In genomic region chr9:73112919-73113906, GRCm38 (mm10) we compare ENCODE assay signal across 8 mouse cellular contexts. TPM values are rescaled to one million over a fixed set of nuclear protein-coding genes. Genes with fewer than 3 reads are reported as not detected.
DNase-seq lines count a peak whose midpoint lies in the region; ATAC-seq lines count a peak whose summit lies in the region.

Gene Rsl24d1, plus strand, starts transcription at chr9:73113426.

- H3K27me3 ChIP-seq in hindbrain, embryonic 16.5 days (replicated peaks; ENCODE audit: control insufficient read depth, insufficient read depth, low read length): no peaks in the 10 kb centered on the region; the same call in 1 of the 2 replicates

- H3K4me2 ChIP-seq in hindbrain, embryonic 16.5 days (ENCODE audit: low read length): peak within 1 kb of the TSS; percentile 93

- peak within 1 kb of the TSS; percentile 91 for H3K4me3 ChIP-seq in hindbrain, embryonic 16.5 days (ENCODE audit: low read length)
- H3K4me3 ChIP-seq in macrophage (ENCODE audit: inconsistent target): peak within 1 kb of the TSS; percentile 90

- no peaks in the 10 kb centered on the region for H3K9me3 ChIP-seq in hindbrain, embryonic 16.5 days (ENCODE audit: control insufficient read depth, low read length)

- peak; percentile 97 for DNase-seq in ZHBTc4 (ENCODE audit: low read depth, low spot score)
- peak; percentile 50 to 73 for DNase-seq in cerebellum, postnatal 4 days (ENCODE audit: low spot score in 2 of 2)
- DNase-seq in gastrocnemius, adult 18-20 months (ENCODE audit: low spot score): peak; percentile 82
- DNase-seq in left cerebral cortex, adult 18-20 months (ENCODE audit: low spot score in 2 of 2): peak; percentile 88 to 94
- peak; percentile 95 for DNase-seq in right cerebral cortex, adult 18-20 months
- DNase-seq in urinary bladder, postnatal 25 days (ENCODE audit: low spot score): peak; percentile 65

- H3K27ac ChIP-seq in hindbrain, embryonic 16.5 days (ENCODE audit: low read depth, low read length): peak within 1 kb of the TSS; percentile 79
- peak within 1 kb of the TSS; percentile 35 for H3K27ac ChIP-seq in macrophage

- peaks cover 10% of the 10 kb centered on the region for H3K4me1 ChIP-seq in hindbrain, embryonic 16.5 days (ENCODE audit: control insufficient read depth, insufficient read depth, low read depth, low read length)

- under 1% methylated on average over 64 of the region's 64 CpGs for WGBS in hindbrain, embryonic 16.5 days
- WGBS in macrophage (ENCODE audit: missing documents): under 1% methylated on average over 64 of the region's 64 CpGs

- peaks cover 16% of the 10 kb centered on the region for H3K36me3 ChIP-seq in hindbrain, embryonic 16.5 days (ENCODE audit: control insufficient read depth, insufficient read depth, low read length)
- peaks cover 14% of the 10 kb centered on the region for H3K36me3 ChIP-seq in macrophage (ENCODE audit: inconsistent target)

- H3K79me2 ChIP-seq in macrophage (ENCODE audit: inconsistent target): peaks cover 26% of the 10 kb centered on the region

- ATAC-seq in hindbrain, embryonic 16.5 days: peak; percentile 99

- H3K9ac ChIP-seq in hindbrain, embryonic 16.5 days (ENCODE audit: low read depth, low read length): peak within 1 kb of the TSS; percentile 79

RNA-seq across cellular contexts. Expression of gene Rsl24d1, which starts in this region (rescaled TPM):
- total RNA-seq in gastrocnemius, adult 18-20 months (2021): 10 to 100 TPM; 34.5 to 36.7 TPM
- polyA plus RNA-seq in hindbrain, embryonic 16.5 days (2015; fragmentation: Nextera tagmentation; extraction: Ambion mirVana): 93.9 and 98.9 TPM in 2 replicates
- 10 to 100 TPM; 53.4 to 60.5 TPM for total RNA-seq in left cerebral cortex, adult 18-20 months (2021)
- 10 to 100 TPM in 15 of 26 experiments, 1 to 10 TPM in 11; 3.7 to 25.0 (median 12.4) TPM for total RNA-seq in macrophage (2018; cell fraction: chromatin; rRNA removed)
- total RNA-seq in macrophage (2018; cell fraction: cytosol; rRNA removed): 10 to 100 TPM; 37.3 to 66.4 (median 51.2) TPM
- total RNA-seq in macrophage (2018; cell fraction: nucleus; rRNA removed): 10 to 100 TPM in 24 of 26 experiments, 1 to 10 TPM in 2; 7.2 to 50.7 (median 26.9) TPM
- polyA plus RNA-seq in macrophage (2018): 42.8 to 69.1 TPM (median 47.1 TPM) in 3 replicates

Comparison
In these comparisons a context has a peak if more than half of its experiments do, and no peak if none do; other contexts are left out.
1. Peak in every context shown above with its lines: DNase-seq, ATAC-seq, H3K4me3 ChIP-seq and H3K27ac ChIP-seq.